Mouse (Mus musculus) gastrocnemius, adult 8-10 months (tissue): ENCODE results near the gene Gpr137. TPM values are rescaled to one million over a fixed set of nuclear protein-coding genes. Genes with fewer than 3 reads are reported as not detected.
"Not testable (repeated sequence)": the region's sequence is repeated elsewhere in the genome, so short reads cannot be mapped to it uniquely, and the experiment has no call there.

Experiments used
- DNase-seq, 2 experiments: peaks; one replicate each; pipeline ENCODE4 v3.0.0; 2022; ENCODE audit warnings: low spot score in 2 of 2
- total RNA-seq, 4 experiments: library from RNA; stranded (reverse); gene quantifications; 2 replicates each; pipeline ENCODE4 v1.2.4; 2022

Gene Gpr137
- total RNA-seq, 4 experiments from 2014 or later = 9.1 to 10.9 (median 10.0) TPM

DNA sequence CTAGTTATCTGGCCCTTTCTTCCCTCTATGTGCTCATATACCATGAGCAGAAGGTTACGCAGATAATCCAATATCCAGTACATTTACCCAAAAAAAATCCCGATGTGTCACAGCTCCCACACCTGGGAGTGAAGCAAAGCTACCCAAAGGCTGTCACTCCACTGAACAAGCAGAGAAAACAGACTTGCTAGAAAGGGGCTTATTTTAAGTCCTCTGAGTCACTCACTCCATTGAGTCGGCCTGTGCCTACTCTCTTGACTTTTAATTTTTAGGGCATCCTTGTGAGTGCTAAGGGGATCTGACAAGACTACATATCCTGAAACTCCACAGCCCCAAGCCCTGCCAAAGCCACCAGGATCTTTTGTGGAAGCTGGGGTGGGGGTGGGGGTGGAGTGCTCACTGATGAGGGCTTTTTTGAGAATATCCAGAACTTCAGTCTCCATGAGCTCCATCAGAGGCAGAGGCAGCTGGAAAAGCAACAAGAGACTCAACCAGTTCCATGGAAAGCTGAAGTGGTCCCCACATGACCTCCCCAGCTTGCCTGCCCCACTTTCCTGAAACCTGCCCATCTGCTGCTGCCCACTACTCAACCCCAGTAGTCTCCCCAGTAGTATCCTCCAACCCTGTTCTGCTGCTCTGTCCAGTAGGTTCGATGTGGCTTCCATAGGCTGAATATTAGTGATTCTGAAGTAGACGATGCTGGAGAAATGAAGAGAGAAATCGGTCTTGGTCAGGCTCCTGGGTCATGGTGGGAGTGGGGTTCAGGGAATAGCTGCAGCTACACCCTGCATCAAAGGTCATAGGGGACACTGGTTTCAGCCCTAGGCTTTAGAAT is 19.2 kb downstream of the Gpr137 start:
- no peak for DNase-seq

DNA sequence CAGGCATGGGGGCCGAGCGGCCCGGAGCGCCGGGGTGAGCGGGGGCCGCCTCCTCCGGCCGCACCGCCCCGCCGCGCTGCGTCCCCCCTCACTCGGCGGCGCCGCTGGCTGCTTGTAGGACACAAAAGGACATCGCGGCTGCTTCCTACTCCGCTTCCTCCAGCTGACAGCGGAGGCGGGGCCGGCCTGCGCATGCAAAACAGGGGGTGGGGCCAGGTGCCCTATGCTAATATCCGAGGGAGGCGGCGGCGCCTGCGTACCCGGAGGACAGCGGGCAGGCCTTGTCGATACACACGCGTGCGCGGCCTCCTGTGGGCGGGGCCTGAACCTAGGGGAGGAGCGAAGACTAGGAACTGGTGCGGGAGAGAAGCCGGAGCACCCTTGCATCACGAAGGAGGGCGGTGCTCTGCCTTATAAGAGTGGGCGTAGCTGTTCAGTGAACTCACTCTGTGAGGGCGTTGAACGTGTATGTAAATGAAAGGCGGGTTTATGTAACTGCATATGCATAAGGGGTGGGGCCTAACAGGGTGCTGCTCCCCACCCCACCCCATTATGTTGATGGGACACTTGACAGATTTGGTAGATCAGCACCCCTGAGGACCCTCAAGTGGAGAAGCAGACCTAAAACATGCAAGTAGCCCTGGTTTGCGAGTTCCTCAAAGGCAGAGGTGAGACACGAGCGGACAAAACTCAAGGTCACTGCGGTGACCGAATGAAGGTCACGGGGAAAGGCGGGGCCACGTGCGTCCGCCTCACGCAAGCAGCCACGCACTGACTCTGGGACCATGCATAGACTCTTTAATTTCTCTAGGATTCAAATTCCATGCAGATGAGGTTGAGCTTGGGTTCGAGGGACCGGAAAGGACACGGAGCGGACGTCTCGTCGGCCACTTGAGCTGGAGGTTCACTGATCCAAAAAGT is 20.4 kb downstream of the Gpr137 start, which contains the start of gene Esrra:
Gene Esrra (minus strand): TSS at position 167 of the 921 bp plus-strand sequence.
- DNase-seq = peak; percentile 100

DNA sequence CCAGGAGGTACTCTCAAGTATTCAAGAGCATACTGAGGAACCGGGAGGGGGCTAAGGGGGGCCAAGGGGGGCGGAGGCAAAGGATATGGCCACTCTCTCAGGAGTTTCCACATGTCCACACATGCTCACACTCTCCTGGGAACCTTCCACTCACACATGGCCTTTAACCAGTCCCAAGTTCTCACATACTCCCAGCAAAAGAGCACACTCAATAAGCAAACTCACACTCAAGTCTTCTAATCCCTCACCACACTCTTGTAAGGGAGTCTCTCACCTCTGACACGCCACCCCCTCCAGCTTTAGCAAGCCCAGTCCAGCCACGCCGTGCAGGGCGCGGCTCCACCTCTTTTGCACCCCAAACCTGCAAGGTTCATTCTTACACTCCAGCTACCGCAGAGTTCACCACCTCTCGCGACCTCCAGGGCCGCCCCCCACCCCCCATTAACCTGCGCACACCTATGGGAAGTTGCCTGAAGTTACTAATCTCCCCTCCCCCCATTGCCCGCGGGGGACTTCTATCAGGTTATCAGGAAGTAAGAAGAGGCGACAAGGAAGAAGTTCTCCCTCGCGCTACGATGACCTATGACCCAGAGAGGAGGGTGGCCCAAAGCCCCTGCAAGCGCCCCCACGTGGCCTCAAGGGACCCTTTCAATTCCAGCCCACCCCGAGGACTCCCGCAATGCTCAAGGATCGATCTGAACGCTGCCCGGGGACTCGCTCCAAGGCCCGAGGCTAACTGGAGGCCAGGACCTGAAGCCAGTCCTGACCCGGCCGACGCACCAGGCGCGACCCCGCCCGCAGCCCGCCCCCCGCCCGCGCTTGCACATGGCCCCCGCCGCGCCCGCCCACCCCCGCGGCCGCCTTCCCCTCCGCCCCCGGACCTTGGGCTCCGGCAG is 21.3 kb downstream of the Gpr137 start:
- DNase-seq = peak in 1 of 2 experiments; percentile 55

DNA sequence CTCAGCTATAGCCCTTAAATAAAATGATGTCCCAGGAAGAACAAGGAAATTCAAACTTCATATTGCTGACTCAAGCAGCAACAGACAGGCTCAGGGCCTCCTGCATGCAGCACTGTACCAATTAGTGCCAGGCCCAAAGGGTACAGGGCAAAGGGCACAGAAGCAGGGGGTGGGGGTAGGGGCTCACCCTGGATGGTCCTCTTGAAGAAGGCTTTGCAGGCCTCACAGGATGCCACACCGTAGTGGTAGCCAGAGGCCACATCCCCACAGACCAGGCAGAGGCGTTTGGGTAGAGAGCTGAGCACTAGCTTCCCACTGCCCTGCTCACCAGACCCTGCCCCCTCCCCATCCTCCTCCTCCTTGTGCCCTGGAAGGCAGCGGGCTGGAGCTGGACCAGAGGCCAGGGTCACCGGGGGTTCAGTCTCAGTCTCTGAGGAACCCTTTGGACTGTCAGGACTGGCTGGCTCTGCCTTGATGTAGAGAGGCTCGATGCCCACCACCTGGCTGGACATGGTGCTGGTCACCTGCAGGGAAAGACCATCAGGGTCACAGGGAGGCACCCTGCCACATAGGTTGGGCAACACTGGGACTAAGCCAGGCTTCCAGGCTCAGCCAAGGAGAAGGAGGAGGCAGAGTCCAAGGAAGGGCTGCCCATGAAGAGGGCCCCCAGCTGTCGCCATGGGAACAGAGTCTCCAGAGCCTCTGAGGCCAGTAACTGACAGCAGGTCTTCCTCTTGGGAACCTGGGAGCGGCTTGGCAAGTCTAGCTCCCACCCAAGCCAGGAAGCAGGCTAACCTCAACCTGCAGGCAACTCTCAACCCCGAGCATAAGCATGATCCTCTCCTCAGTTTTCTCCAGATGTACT is 22.2 kb downstream of the Gpr137 start:
- DNase-seq = peak in 1 of 2 experiments; percentile 63

DNA sequence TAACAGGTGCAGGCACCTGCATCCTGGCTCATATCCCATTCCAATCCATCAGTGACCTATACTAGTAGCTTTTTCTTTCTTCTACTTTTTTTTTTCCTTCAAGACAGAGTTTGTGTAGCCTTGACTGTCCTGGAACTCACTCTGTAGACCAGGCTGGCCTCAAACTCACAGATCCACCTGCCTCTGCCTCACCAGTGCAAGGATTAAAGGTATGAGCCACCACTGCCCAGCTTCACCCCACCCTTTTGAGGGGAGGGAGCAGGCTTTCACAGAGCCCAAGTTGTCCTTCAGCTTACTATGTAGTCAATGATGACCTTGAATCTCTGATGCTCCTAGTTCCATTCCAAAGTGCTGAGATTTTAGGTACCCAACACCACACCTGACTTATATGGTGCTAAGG is 22.8 kb downstream of the Gpr137 start:
- no peak for DNase-seq

DNA sequence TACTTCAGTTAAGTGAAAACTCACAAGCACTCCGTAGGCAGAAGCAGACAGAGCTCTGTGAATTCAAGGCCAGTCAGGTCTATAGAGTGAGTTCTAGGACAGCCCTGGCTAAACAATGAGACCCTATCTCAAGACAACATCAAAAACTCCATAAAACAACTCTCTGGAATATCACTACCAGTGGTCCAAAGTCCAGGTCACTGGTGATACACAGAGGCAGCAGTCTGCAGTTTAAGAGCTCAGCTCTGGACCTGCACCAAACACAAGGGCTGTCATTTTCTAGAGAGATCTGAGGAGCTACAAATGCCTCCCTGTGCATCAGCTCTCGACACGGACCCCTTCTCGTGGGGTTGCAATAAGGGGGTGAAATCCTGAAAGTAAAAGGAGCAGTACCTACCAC is 24.0 kb downstream of the Gpr137 start:
- no peak for DNase-seq

DNA sequence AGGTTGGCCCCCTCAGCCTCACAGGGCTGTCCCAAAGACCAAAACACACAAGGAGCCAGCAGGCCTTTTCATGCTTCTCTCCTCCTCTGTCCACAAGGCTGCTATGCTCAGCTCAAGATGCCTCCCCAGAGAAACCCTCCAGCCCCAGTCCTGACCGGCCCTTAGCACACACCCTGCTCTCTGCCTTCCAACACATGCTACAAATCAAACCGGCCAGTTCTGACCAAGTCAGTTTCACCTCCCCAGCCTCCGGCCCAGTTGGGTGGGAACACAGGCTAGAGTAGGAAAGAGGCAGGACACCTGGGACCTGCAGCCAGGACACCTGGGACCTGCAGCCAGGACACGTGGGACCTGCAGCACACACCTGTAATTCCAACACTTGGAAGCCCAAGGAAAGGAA is 25.8 kb downstream of the Gpr137 start:
- DNase-seq = no peak

DNA sequence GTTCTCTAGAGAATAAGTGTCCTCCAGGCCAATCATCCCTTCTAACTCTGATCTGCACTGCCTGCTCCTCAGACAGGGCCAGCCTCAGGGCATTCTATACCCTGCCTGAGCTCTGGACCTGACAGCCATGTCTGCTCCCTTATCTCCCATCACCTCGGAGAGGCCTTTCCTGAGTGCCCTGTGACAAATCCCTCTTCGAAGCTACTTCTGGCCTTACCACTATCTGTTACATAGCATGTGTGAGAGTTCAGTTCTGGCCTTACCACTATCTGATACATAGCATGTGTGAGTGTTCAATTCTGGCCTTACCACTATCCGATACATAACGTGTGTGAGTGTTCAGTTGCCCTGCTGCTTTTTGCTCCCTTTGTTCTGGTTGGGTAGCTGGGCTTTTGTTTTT is 27.0 kb downstream of the Gpr137 start:
- DNase-seq = no peak

DNA sequence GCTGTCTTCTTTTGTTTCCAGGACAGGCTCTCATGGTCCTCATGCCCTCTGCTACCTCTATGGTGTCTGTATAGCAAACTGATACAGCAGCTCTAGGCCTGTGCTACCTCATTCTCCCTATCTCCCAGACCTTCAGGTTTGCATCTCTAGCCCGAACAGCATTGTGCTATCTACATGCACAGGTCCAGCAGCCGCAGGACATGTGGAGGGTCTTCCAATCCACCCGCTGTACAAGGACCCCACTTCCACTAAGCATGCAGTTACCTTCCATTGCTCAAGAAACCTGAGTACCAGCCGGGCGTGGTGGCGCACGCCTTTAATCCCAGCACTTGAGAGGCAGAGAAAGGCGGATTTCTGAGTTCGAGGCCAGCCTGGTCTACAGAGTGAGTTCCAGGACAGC is 27.7 kb downstream of the Gpr137 start:
- no peak for DNase-seq

DNA sequence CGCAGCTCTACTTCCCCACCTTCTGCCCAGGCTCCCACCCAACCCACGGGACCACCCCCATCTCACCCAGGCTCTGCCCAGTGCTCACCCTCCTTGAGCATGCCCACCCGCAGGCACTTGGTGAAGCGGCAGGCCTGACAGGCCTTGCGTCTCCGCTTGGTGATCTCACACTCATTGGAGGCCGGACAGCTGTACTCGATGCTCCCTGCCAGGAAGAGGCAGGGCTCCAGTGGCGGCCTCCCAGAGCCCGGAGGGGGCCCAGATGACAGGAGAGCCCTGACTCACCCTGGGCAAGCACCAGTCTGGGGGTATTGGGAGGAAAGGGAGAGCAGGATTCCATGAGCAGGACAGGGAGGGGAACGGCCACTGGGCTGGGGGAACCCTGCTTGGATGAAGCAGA is 28.3 kb downstream of the Gpr137 start:
- no peak for DNase-seq

DNA sequence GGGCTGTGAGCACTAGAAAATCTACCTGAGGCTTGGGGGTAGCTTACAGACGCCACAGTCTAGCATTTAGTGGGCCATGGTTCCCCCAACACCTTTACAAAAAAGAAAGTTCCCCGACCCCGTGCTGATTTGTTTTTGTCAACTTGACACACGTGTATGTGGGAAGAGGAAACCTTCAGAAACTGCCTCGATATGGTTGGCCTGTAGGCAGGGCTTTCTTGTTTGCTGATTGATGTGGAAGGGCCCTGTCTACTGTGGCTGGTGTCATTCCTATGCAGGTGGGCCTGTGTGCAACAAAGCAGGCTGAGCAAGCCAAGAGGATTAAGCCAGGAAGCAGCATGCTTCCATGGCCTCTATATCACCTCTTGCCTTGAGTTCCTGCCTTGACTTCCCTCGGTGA is 29.2 kb downstream of the Gpr137 start:
- no peak for DNase-seq

DNA sequence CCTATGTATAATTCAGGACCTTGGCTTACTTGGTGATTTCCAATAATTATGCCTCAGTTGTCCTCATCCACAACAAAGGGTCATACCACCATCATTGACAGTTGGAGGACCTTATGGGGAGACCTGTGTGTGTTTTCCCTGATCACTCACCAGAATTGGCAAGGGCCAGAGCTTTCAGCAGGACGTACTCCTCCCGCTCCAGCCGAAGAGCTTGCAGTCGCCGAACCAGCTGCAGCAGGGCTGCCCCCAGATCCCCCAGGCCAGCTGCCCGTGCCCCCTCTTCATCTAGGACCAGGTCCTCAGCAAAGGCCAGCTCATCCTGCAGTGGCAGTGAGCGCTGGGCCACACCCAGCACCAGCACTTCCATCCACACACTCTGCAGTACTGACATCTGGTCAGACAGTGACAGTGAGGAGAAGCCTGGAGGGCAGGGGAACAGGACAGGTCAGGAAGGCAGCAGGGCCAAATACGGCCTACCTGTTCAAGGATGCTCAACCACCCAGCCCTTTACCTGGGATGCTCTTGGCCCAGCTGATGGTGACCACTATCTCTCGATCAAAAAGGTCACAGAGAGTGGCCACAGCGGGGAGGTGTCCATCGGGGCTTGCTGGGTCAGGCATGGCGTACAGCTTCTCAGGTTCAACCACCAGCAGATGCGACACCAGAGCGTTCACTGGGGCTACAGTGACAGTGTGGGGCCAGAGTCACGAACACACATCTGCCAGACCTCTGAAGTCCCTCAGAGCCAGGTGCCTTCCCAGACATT is 29.9 kb downstream of the Gpr137 start:
- no peak for DNase-seq

DNA sequence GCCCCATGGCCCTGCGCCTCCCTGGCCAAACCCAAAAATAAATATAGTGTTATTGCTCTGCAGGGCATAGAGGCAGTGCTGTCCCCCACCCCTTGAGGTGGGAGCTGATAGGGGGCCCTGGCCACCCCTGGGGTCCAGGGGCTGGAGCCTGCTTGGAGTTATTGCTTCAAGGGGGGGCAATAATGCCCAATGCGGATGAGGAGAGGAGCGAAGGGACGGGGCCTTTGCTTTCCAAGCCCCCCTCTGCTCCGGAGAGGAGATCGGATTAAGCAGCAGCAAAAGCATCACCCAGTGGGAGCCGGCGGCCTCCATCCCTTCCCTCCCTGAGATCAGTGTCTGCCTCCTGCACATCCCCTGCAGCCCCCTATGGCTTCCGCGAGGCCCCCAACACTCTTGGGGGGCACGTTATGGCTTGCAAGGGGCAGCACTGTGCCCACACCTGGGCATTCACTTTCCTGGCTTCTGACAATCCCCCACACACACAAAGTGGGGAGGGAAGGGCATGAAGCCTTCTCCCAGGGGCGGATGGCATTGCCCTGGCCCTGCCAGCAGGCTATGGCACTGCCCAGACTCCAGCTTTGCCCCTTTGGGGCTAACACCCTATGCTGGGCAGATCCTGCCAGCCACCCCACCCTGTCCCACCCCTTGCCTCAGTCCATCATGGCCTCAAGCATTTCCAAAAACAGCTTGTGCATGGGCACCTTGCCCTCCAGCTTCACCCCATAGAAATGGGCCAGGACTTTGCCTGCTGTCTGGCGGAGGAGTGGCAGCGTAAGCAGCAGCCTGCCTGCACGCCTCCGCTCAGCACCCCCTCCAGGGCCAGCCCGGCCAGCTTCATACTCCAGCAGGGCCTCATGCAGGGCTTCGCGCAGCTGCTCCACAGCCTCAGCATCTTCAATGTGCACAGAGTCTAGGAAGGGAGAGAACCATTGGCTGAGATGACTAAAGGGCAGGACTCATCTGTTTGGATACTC is 30.9 kb downstream of the Gpr137 start:
- DNase-seq = no peak

DNA sequence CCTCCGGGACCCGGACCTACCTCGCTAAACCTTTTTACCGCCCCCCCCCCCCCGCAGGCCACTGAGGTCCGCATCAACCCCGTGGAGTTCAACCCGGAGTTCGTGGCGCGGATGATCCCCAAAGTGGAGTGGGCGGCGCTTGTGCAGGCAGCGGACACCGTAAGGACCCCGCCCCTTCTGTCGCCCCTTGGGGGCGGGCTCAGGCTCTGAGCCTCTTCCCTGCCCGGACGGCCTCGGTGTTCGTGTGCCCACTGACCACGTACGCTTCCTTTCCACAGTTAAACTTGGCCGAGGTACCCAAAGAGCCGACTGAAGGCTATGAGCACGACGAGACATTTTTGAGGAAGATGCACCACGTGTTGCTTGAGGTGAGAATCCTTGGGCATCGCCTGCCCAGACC is 32.0 kb downstream of the Gpr137 start:
- not testable (repeated sequence) for DNase-seq

DNA sequence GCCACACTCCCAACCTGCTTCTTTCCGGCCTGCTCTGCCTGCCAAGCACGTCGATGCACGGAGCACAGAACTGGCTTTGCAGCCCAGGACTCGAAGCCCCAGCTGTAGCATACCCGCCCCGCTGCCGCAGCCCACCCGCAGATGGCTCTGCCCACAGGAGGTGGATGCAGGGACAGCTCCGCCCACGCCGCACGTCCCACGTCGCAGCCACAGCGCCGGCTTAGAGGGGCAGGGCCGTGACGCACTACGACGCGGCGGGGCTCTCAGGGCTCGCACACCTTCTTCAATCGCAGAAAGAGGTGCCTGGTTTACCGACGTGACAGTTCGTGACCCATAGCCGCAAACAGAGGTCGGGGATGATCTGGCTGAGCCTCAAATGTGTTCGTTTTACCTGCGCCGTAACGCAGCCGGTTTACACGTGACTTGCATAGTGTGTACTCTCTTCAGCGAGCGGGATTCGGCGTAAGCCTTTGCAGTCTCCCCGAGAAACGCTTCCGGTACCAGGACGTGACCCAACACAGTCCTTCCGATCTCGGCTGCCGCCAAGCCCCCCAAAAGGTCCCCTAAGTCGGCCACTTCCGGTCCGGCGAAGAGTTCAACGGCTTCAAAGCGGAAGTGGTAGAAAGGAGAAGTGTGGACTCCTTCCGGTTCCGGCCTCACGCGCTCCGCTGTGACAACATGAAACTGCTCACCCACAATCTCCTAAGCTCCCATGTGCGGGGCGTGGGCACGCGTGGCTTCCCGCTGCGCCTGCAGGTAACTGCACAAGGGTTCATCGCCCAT is 32.6 kb downstream of the Gpr137 start, which contains the start of the genes Trmt112 and Prdx5:
Gene Trmt112 (plus strand): TSS at position 192 of the 783 bp plus-strand sequence.
Gene Prdx5 (minus strand): TSS at position 600 of the 783 bp plus-strand sequence.
- peak; percentile 74 to 87 for DNase-seq

DNA sequence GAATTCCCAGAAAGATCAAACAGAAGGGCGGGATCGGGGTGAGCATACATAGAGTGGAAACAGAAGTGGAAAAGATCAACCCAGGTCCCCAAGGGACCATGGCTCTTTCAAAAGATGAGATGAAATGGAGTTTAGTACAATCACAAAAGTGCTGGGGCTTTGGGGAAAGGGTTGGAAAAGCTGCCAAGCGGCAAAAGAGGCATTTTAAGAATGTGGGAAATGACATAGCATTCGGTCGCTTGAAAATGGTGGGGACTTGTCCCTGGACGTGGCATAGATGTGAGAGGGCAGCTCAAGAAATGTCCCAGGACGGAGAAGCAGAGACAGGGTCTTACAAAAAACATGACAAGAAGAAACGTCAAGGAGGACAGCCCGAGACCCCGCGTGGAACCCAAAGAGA is 33.3 kb downstream of the Gpr137 start:
- DNase-seq = no peak

DNA sequence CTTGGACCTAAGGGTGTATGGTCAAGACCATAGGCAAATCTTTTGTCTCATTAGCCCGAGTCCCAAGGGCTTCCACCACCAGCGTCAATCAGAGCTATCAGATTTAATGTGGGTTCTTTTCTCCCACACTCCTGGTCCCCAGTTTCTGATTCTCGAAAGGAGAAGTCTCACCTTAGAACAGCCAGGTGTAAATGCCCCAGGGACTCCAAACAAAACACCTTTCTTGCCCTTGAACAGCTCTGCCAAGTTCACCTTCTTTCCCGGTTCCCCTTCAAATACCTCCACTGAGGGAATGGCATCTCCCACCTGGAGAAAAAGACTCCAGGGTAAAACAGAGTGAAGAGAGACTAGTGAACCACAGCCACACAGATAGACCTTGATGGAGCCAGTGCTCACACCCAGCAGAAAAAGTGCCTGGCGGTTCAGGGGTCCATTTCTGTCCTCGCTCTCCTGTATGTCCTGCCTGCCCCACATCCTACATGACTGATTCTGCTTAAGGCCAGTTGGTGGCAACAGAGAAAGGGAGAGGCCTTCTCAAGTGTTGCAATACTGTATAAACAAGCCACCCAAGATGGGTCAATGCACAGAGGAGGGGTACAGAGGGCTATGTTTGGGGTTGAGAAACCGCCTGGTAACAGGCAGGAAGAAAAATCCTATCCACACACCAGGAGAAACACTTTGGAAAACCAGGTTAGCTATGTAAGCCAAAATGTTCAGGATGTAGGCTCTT is 34.3 kb downstream of the Gpr137 start:
- no peak for DNase-seq
